Mouse (Mus musculus): Measurements from ENCODE around the gene Fam221b.

Gene Fam221b

GRCm38 (mm10) chr4:43668782-43669427 lies at the start of gene Fam221b, which contains the start of gene Tmem8b:
Gene Fam221b, minus strand, starts transcription at chr4:43669145.
Gene Tmem8b, plus strand, starts transcription at chr4:43668971.
- DNase-seq (ENCODE audit: low spot score in 2 of 2) = peak; percentile 93 to 95

- no peak for DNase-seq (ENCODE audit: low spot score in 2 of 2)
Measured at GRCm38 (mm10) chr4:43713652-43714219, 44.8 kb upstream of the Fam221b start.

- peak; percentile 66 to 85 for DNase-seq (ENCODE audit: low spot score in 2 of 2)
Measured at GRCm38 (mm10) chr4:43711821-43712220, 42.9 kb upstream of the Fam221b start.

- no peak for DNase-seq (ENCODE audit: low spot score in 2 of 2)
Measured at GRCm38 (mm10) chr4:43709869-43710268, 40.9 kb upstream of the Fam221b start, which contains the start of gene Olfr71. Gene Olfr71, minus strand, starts transcription at chr4:43710255.

GRCm38 (mm10) chr4:43705991-43706390 lies 37.0 kb upstream of the Fam221b start:
- DNase-seq (ENCODE audit: low spot score in 2 of 2) = no peak

- no peak for DNase-seq (ENCODE audit: low spot score in 2 of 2)
Measured at GRCm38 (mm10) chr4:43703851-43704250, 34.9 kb upstream of the Fam221b start.

- DNase-seq (ENCODE audit: low spot score in 2 of 2) = no peak
Measured at GRCm38 (mm10) chr4:43703439-43703838, 34.5 kb upstream of the Fam221b start.

- no peak for DNase-seq (ENCODE audit: low spot score in 2 of 2)
Measured at GRCm38 (mm10) chr4:43700707-43701106, 31.8 kb upstream of the Fam221b start, which contains the start of gene Olfr70. Gene Olfr70, minus strand, starts transcription at chr4:43700807.

- no peak for DNase-seq (ENCODE audit: low spot score in 2 of 2)
Measured at GRCm38 (mm10) chr4:43696561-43696960, 27.6 kb upstream of the Fam221b start.

- DNase-seq (ENCODE audit: low spot score in 2 of 2) = no peak
Measured at GRCm38 (mm10) chr4:43695249-43695671, 26.3 kb upstream of the Fam221b start.

GRCm38 (mm10) chr4:43694439-43695248 lies 25.7 kb upstream of the Fam221b start:
- no peak for DNase-seq (ENCODE audit: low spot score in 2 of 2)

- DNase-seq (ENCODE audit: low spot score in 2 of 2) = no peak
Measured at GRCm38 (mm10) chr4:43693806-43694241, 24.9 kb upstream of the Fam221b start.

GRCm38 (mm10) chr4:43691026-43691425 lies 22.1 kb upstream of the Fam221b start:
- peak in 1 of 2 experiments; percentile 16 for DNase-seq (ENCODE audit: low spot score in 2 of 2)

- DNase-seq (ENCODE audit: low spot score in 2 of 2) = peak in 1 of 2 experiments; percentile 57
Measured at GRCm38 (mm10) chr4:43690021-43690420, 21.1 kb upstream of the Fam221b start.

GRCm38 (mm10) chr4:43679416-43680043 lies 10.6 kb upstream of the Fam221b start:
- DNase-seq (ENCODE audit: low spot score in 2 of 2) = no peak

- DNase-seq (ENCODE audit: low spot score in 2 of 2) = no peak
Measured at GRCm38 (mm10) chr4:43678541-43678940, 9.6 kb upstream of the Fam221b start.

GRCm38 (mm10) chr4:43675608-43676007 lies 6.7 kb upstream of the Fam221b start:
- no peak for DNase-seq (ENCODE audit: low spot score in 2 of 2)

- no peak for DNase-seq (ENCODE audit: low spot score in 2 of 2)
Measured at GRCm38 (mm10) chr4:43674974-43675373, 6.0 kb upstream of the Fam221b start.

- no peak for DNase-seq (ENCODE audit: low spot score in 2 of 2)
Measured at GRCm38 (mm10) chr4:43673703-43674102, 4.8 kb upstream of the Fam221b start.

GRCm38 (mm10) chr4:43672070-43672469 lies 3.1 kb upstream of the Fam221b start:
- peak; percentile 86 to 93 for DNase-seq (ENCODE audit: low spot score in 2 of 2)

- peak; percentile 69 to 74 for DNase-seq (ENCODE audit: low spot score in 2 of 2)
Measured at GRCm38 (mm10) chr4:43669428-43669794, 466 bp upstream of the Fam221b start.

GRCm38 (mm10) chr4:43666412-43666811 lies 2.5 kb downstream of the Fam221b start:
- DNase-seq (ENCODE audit: low spot score in 2 of 2) = no peak

All from right cerebral cortex, postnatal 10 days (tissue).